Mouse (Mus musculus) midbrain, embryonic 12.5 days (tissue): ENCODE data around the gene Clca4a. TPM values are rescaled to one million over a fixed set of nuclear protein-coding genes. Genes with fewer than 3 reads are reported as not detected.
A peak's percentile ranks its signal among the peaks of the same experiment; 100 is the strongest.
"Not testable (repeated sequence)": the region's sequence is repeated elsewhere in the genome, so short reads cannot be mapped to it uniquely, and the experiment has no call there.

Experiments
- ATAC-seq: fragments of 200-750 bp; cut with Nextera tagmentation; 2 replicates; pipeline ENCODE4 v1.8.0; 2017; ENCODE audit warnings: low read depth, moderate TSS enrichment, moderate library complexity; ENCODE audit not compliant: low FRiP score
- H3K27ac ChIP-seq: fragments of 300-500 bp; sonication (generic); replicated peaks from 2 replicates; pipeline ENCODE4 v1.5.1; 2016; ENCODE audit warnings: mild to moderate bottlenecking
- H3K27me3 ChIP-seq: fragments of 300-500 bp; sonication (generic); 2 replicates; pipeline ENCODE4 v1.6.1; 2016; ENCODE audit warnings: mild to moderate bottlenecking
- H3K36me3 ChIP-seq: fragments of 300-500 bp; sonication (generic); 2 replicates; pipeline ENCODE4 v1.6.1; 2016
- H3K4me1 ChIP-seq: fragments of 300-500 bp; sonication (generic); 2 replicates; pipeline ENCODE4 v1.6.1; 2016
- H3K4me2 ChIP-seq: fragments of 300-500 bp; sonication (generic); replicated peaks from 2 replicates; pipeline ENCODE4 v1.6.1; 2016; ENCODE audit warnings: mild to moderate bottlenecking, moderate library complexity
- H3K4me3 ChIP-seq: fragments of 300-500 bp; sonication (generic); 2 replicates; pipeline ENCODE4 v1.5.1; 2016; ENCODE audit warnings: mild to moderate bottlenecking
- H3K9ac ChIP-seq: fragments of 300-500 bp; sonication (generic); replicated peaks from 2 replicates; pipeline ENCODE4 v1.6.1; 2016; ENCODE audit warnings: mild to moderate bottlenecking, moderate library complexity
- H3K9me3 ChIP-seq: fragments of 300-500 bp; sonication (generic); 2 replicates; pipeline ENCODE4 v1.6.1; 2016; ENCODE audit warnings: mild to moderate bottlenecking
- WGBS: fragments of 180-500 bp; shearing (Covaris S2); methylation state at CpG from one replicate; pipeline ENCODE4 v1.1.7; 2016; 5-methylcytosine and 5-hydroxymethylcytosine counted together
- polyA plus RNA-seq: library from polyadenylated mRNA; unstranded; fragments of >200 nt; fragmentation: Nextera tagmentation; extraction: Ambion mirVana; gene quantifications from 2 replicates; pipeline ENCODE4 v1.2.1, GENCODE M21; 2016

The Clca4a gene
- polyA plus RNA-seq, 1 experiment from 2014 or later, result not detected

DNA sequence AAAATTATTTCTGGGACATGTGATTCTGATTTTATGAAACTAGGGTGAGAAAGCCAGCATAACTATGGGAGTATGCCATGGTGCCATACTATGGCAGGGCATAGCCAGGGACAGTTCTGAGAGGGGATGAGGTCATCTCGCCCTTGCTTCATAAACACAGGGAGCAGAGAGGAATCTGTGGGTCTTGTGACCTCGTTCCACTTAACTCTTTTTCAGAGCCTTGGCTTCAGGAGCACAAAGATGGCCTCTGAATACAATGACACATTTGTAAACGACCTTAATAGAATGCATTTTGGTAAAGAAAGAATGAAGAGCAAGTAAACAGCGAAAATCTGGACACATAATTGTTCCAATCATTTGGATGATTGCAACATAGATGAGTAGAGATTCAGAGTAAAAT is 24.0 kb downstream of the Clca4a start:
- Histone ChIP-seq H3K27me3 (no peaks in the 10 kb centered on the region), H3K9ac (no peak overlapping the region), H3K4me2 (no peak overlapping the region), H3K9me3 (no peaks in the 10 kb centered on the region), H3K4me3 (no peak overlapping the region), H3K4me1 (no peaks in the 10 kb centered on the region), H3K27ac (no peak overlapping the region), H3K36me3 (no peaks in the 10 kb centered on the region)
- ATAC-seq, result no peak
- 68% methylated on average over 4 of the region's 4 CpGs for WGBS

DNA sequence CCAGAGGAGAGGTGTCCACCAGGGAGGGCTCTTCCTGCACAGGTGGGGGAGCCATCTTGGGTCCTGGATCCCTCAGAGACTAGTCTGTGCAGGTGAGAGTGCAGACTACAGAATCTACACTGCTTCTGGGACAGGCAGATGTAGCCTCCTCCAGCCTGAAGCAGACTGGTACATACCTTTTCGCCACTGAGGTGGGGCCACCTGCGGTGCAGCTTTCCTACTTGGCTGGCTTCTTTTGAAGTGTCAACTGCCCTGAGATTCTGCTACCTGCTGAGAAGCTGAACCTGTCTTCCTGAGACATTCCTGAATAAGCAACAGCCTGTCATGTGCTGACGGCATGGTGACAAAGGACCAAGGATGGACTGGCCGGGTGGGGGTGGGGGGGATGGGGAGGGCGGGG is 27.5 kb downstream of the Clca4a start:
- WGBS, result 10% methylated on average over 5 of the region's 5 CpGs
- not testable (repeated sequence) for H3K4me3 ChIP-seq, H3K4me1 ChIP-seq, H3K9me3 ChIP-seq, H3K27me3 ChIP-seq, ATAC-seq, H3K36me3 ChIP-seq, H3K9ac ChIP-seq, H3K27ac ChIP-seq, H3K4me2 ChIP-seq

DNA sequence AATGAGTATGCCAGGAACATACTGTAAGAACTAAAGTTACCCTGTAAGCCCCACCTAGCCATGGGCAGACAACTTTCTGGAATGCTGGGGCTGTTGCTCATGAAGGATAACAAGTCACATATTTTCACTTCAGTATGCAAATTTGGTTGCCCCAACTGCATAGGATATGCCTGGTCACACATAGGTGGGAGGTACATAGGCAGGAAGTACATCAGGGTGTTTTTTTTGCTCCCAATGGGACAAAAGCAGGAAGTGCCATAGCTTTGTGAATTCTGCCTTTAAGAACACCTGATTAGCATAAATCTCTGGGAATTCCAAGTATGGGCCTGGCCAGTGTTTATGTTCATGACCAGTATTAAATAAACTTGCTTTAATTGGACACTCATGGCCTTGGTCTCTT is 41.2 kb downstream of the Clca4a start:
- H3K9ac ChIP-seq, H3K36me3 ChIP-seq, H3K9me3 ChIP-seq, H3K4me3 ChIP-seq, H3K27me3 ChIP-seq, H3K27ac ChIP-seq, ATAC-seq, H3K4me2 ChIP-seq, H3K4me1 ChIP-seq: not testable (repeated sequence)

DNA sequence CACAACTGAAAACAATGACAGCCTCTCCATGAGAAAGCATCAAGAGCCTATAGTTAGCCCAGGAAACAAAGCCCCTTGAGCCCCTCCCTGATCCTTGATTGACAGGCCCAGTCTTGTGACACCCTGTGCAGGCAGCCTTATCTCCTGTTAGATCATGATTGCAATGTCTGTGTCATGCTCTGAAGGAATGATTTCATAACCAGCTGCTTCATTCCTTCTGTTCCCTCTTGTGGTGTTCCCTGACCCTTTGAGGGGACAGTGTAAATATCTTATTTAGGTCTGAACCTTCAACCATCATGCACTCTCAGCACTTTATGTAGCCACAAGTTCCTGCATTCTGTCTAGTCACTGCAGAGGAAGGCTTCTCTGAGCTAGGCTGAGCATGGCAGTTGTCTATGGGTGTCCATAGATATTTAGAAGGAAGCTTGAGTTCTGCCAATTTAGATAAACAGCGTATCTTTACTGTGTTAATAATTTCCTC is 41.8 kb downstream of the Clca4a start:
- Histone ChIP-seq H3K27ac (no peak overlapping the region), H3K9ac (no peak overlapping the region), H3K4me3 (no peak overlapping the region), H3K9me3 (no peaks in the 10 kb centered on the region), H3K36me3 (no peaks in the 10 kb centered on the region), H3K27me3 (no peaks in the 10 kb centered on the region), H3K4me1 (no peaks in the 10 kb centered on the region), H3K4me2 (no peak overlapping the region)
- WGBS, result 95% methylated on average over 1 of the region's 1 CpGs
- ATAC-seq, result 0 out of 2 replicates have a peak, but pooled peaks have one; percentile 34

GRCm38 (mm10) chr3:144932335-144932734 is 42.5 kb downstream of the Clca4a start, which contains the start of gene Clca4b:
Gene Clca4b, minus strand, starts transcription at chr3:144932529.
- Histone ChIP-seq H3K4me2 (no peak within 1 kb of the TSS), H3K4me3 (no peak within 1 kb of the TSS), H3K9ac (no peak within 1 kb of the TSS), H3K4me1 (no peaks in the 10 kb centered on the region), H3K9me3 (no peaks in the 10 kb centered on the region), H3K27me3 (no peaks in the 10 kb centered on the region), H3K27ac (no peak within 1 kb of the TSS), H3K36me3 (no peaks in the 10 kb centered on the region)
- no peak for ATAC-seq

GRCm38 (mm10) chr3:144914014-144914413 is 60.8 kb downstream of the Clca4a start:
- Histone ChIP-seq H3K4me2 (no peak overlapping the region), H3K27ac (no peak overlapping the region), H3K27me3 (no peaks in the 10 kb centered on the region), H3K4me1 (no peaks in the 10 kb centered on the region), H3K4me3 (no peak overlapping the region), H3K36me3 (no peaks in the 10 kb centered on the region), H3K9ac (no peak overlapping the region), H3K9me3 (no peaks in the 10 kb centered on the region)
- ATAC-seq, result no peak
- 92% methylated on average over 2 of the region's 2 CpGs for WGBS

Other genes starting within 250 kb of the Clca4a start
- gene Clca3a1, start 214.1 kb downstream of the Clca4a start, polyA plus RNA-seq, result 0.09 TPM in 1 of 2 replicates, not detected in the other
- gene Clca3a2, start 155.6 kb downstream of the Clca4a start, polyA plus RNA-seq, result not detected in 2 replicates
- gene Clca3b, start 125.7 kb downstream of the Clca4a start, polyA plus RNA-seq, result not detected in 2 replicates
- gene Clca4b, start 42.5 kb downstream of the Clca4a start, polyA plus RNA-seq, result not detected in 2 replicates
- not detected in 2 replicates for gene Clca1, start 57.7 kb upstream of the Clca4a start, polyA plus RNA-seq
- 0.09 TPM in 1 of 2 replicates, not detected in the other for gene Clca2, start 124.4 kb upstream of the Clca4a start, polyA plus RNA-seq
- 28.5 and 31.7 TPM in 2 replicates for gene Odf2l, start 143.5 kb upstream of the Clca4a start, polyA plus RNA-seq